Mouse (Mus musculus) ES-E14 (cell line): ENCODE measurements around the gene Gjb3. TPM values are rescaled to one million over a fixed set of nuclear protein-coding genes. Genes with fewer than 3 reads are reported as not detected.
A peak's percentile ranks its signal among the peaks of the same experiment; 100 is the strongest.

Experiments
- DNase-seq: peaks from one replicate; pipeline ENCODE4 v3.0.0-alpha.2; 2013; ENCODE audit warnings: low read depth, low spot score
- H3K27ac ChIP-seq: 2 replicates; pipeline ENCODE4 v1.5.1; 2012; ENCODE audit warnings: low read depth, mild to moderate bottlenecking, low read length, moderate library complexity, mixed read lengths; ENCODE audit not compliant: poor library complexity, insufficient read depth, severe bottlenecking
- H3K36me3 ChIP-seq: 2 replicates; pipeline ENCODE4 v1.6.1; 2012; ENCODE audit warnings: mild to moderate bottlenecking, low read length, moderate library complexity, mixed read lengths; ENCODE audit not compliant: control insufficient read depth, poor library complexity, insufficient read depth, severe bottlenecking
- H3K4me1 ChIP-seq, 2 experiments: fragments of 150-350 bp in 1 of 2; sonication (generic) in 1 of 2; 2 replicates each; pipeline ENCODE4 v1.6.1; 2012; ENCODE audit warnings: low read length in 2 of 2, mild to moderate bottlenecking in 1 of 2, mixed read lengths in 1 of 2; ENCODE audit not compliant: control insufficient read depth in 2 of 2, insufficient read depth in 2 of 2, poor library complexity in 1 of 2
- H3K4me3 ChIP-seq, 2 experiments: fragments of 150-350 bp in 1 of 2; sonication (generic) in 1 of 2; 2 replicates each; pipeline ENCODE4 v1.5.1; 2012; ENCODE audit warnings: low read length in 2 of 2, low read depth in 1 of 2, mild to moderate bottlenecking in 1 of 2, mixed read lengths in 1 of 2; ENCODE audit not compliant: insufficient read depth in 1 of 2, poor library complexity in 1 of 2, severe bottlenecking in 1 of 2
- H3K9ac ChIP-seq: 2 replicates; pipeline ENCODE4 v1.6.1; 2012; ENCODE audit warnings: low read depth, mild to moderate bottlenecking, low read length, mixed read lengths; ENCODE audit not compliant: poor library complexity, insufficient read depth, severe bottlenecking
- H3K9me3 ChIP-seq: fragments of 150-350 bp; sonication (generic); 2 replicates; pipeline ENCODE4 v1.6.1; 2012; ENCODE audit warnings: low read depth, mild to moderate bottlenecking, low read length; ENCODE audit not compliant: control insufficient read depth, insufficient read depth
- CHD2 ChIP-seq: IDR thresholded peaks from 2 replicates; pipeline ENCODE4 v1.6.1; 2014; ENCODE audit warnings: mild to moderate bottlenecking, low read depth, low read length, inconsistent platforms
- HCFC1 ChIP-seq: IDR thresholded peaks from 2 replicates; pipeline ENCODE4 v1.6.1; 2012; ENCODE audit warnings: low read length, inconsistent platforms, borderline replicate concordance; ENCODE audit not compliant: insufficient read depth
- MAFK ChIP-seq: IDR thresholded peaks from 2 replicates; pipeline ENCODE4 v1.6.1; 2014; ENCODE audit warnings: mild to moderate bottlenecking, low read depth, low read length, inconsistent platforms; ENCODE audit not compliant: insufficient read depth
- ZC3H11A ChIP-seq: IDR thresholded peaks from 2 replicates; pipeline ENCODE4 v1.6.1; 2012; ENCODE audit warnings: low read depth, mild to moderate bottlenecking, inconsistent platforms, low read length, borderline replicate concordance
- ZNF384 ChIP-seq: IDR thresholded peaks from 2 replicates; pipeline ENCODE4 v1.6.1; 2012; ENCODE audit warnings: low read depth, low read length, inconsistent platforms
- in situ Hi-C, 2 experiments: fragments of 600-800 bp; cut with MboI; formaldehyde crosslinking; loops; one replicate each; pipeline ENCODE4 v1.15.1; 2025; ENCODE audit warnings: low sequenced_read_pairs in 2 of 2, inconsistent platforms in 1 of 2; ENCODE audit not compliant: unreplicated experiment in 2 of 2
- total RNA-seq: library from RNA; depleted of rRNA; stranded (reverse); fragments of 300-350 nt; gene quantifications from 2 replicates; pipeline ENCODE4 v1.2.3, GENCODE M21; 2012

Gjb3 gene
- total RNA-seq, 1 experiment: 80.5 TPM

GRCm38 (mm10) chr4:127312349-127312748 lies 18.3 kb downstream of the Gjb3 start:
- Histone ChIP-seq H3K9me3 (no peaks in the 10 kb centered on the region), H3K36me3 (no peaks in the 10 kb centered on the region), H3K27ac (no peak overlapping the region), H3K4me1 (peaks cover 3 to 12% of the 10 kb centered on the region in 2 experiments; a peak in 3 of 4 replicates), H3K9ac (no peak overlapping the region), H3K4me3 (peak overlapping the region; percentile 19 to 33; a peak in 2 of 4 replicates)
- in situ Hi-C loops: loop anchor here in 1 of 2 experiments (10.0 kb wide), 1 partner anchor 238 kb away; the partner anchor contains the start of gene Zmym6
- TF ChIP-seq ZC3H11A (no peak), HCFC1 (no peak), MAFK (no peak), CHD2 (no peak)
- no peak for DNase-seq

DNA sequence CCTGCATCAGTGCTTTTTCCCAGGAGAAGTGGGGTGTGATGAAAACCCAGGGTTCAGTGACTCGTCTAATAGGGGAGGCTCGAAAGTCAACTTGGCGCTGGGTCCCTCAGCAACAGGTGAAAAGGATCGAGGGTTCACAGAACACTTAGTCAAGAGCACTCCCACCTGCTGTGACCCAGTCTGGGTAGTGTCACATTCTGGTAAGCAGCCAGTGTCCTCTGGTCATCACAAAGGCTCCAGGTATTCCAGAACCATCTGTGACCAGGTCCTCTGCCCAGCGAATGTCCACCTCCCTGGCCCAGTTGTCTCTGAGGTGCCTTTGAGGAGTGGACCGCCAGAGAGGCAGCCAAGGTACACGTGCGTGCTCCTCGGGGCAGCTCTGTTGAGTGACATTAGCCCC lies 19.1 kb downstream of the Gjb3 start:
- H3K27ac ChIP-seq: no peak overlapping the region
- peaks cover 3 to 12% of the 10 kb centered on the region in 2 experiments; a peak in 3 of 4 replicates for H3K4me1 ChIP-seq
- DNase-seq: no peak
- TF ChIP-seq CHD2 (no peak), HCFC1 (no peak), ZC3H11A (no peak), ZNF384 (no peak), MAFK (no peak)
- no peak overlapping the region for H3K4me3 ChIP-seq
- no peak overlapping the region for H3K9ac ChIP-seq
- no peaks in the 10 kb centered on the region for H3K9me3 ChIP-seq
- no peaks in the 10 kb centered on the region for H3K36me3 ChIP-seq
- in situ Hi-C loops: loop anchor here in 1 of 2 experiments (10.0 kb wide), 1 partner anchor 237 kb away; the partner anchor contains the start of gene Zmym6

DNA sequence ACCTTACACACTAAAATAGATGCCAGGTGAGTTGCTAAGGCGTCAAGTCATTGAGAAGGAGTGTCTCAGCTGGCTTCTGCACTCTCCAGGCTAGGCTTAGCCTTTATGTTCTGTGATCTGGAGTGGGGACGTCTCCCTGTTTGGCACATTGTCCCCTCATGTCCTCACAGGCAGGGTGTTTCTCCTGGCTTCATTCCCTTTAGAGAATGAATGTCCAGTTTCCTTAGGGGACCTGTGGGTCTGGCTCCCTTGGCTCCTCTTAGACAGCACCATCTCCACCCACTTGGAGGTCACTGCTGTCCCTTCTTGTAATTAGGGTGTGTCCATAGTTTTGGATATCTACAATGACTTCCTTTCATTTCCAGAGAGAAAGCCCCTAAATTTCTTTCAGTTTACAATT lies 23.7 kb downstream of the Gjb3 start:
- TF ChIP-seq HCFC1 (no peak), MAFK (no peak), ZNF384 (no peak), ZC3H11A (no peak), CHD2 (no peak)
- in situ Hi-C loops: no loop called here
- no peak overlapping the region for H3K27ac ChIP-seq
- no peaks in the 10 kb centered on the region for H3K9me3 ChIP-seq
- no peak overlapping the region for H3K4me3 ChIP-seq
- no peaks in the 10 kb centered on the region for H3K4me1 ChIP-seq
- no peak overlapping the region for H3K9ac ChIP-seq
- no peak for DNase-seq
- no peaks in the 10 kb centered on the region for H3K36me3 ChIP-seq

DNA sequence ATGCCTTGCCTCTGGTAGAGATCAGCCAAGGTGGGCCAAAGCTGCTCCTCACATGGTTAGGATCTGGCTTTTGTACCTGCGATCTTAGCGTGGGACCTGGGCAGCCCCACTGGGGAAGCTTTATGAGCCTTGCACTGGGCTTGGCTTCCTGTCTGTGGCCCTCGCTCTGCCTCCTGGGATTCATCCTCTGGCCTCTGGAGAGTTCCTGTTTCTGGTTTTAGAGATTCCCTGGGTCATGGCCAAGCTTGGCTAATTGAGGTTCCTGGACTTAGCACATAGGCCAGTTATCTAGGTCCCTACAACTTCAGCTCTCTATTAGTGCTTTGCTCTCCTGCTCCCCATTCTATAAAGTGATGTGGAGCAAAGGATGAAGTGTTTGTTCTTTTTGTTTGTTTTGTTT lies 26.8 kb downstream of the Gjb3 start:
- in situ Hi-C loops: no loop called here
- no peak for DNase-seq
- H3K9ac ChIP-seq: no peak overlapping the region
- TF ChIP-seq ZNF384 (no peak), ZC3H11A (no peak), MAFK (no peak), CHD2 (no peak), HCFC1 (no peak)
- H3K4me1 ChIP-seq: no peaks in the 10 kb centered on the region
- no peaks in the 10 kb centered on the region for H3K9me3 ChIP-seq
- H3K4me3 ChIP-seq: no peak overlapping the region
- H3K27ac ChIP-seq: no peak overlapping the region
- no peaks in the 10 kb centered on the region for H3K36me3 ChIP-seq

DNA sequence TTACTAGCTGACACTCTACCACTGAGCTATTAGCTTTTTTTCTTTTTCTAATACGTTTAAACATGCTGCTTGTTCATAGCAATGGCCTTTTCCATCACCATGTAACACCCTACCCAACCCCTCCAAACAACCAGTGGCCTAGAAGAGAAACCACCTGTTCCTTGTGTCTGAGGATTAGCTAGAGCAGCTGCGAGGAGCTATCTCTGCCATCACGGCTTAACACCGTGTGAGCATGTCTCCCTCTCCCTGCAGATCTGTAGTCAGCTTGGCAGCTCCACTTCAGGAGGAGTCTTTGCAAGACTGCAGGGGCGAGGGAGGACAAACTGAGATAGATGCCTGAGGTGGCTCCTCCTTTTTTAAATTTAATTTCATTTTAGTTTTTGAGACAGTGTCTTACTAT lies 30.1 kb downstream of the Gjb3 start:
- TF ChIP-seq HCFC1 (no peak), MAFK (no peak), CHD2 (no peak), ZNF384 (no peak)
- no peaks in the 10 kb centered on the region for H3K4me1 ChIP-seq
- H3K27ac ChIP-seq: no peak overlapping the region
- H3K4me3 ChIP-seq: no peak overlapping the region
- no peak for DNase-seq
- H3K9me3 ChIP-seq: no peaks in the 10 kb centered on the region
- H3K9ac ChIP-seq: no peak overlapping the region
- H3K36me3 ChIP-seq: no peaks in the 10 kb centered on the region
- in situ Hi-C loops: no loop called here
